Mouse (Mus musculus) limb, embryonic 13.5 days (tissue): Measurements from ENCODE around the gene Scmh1. TPM values are rescaled to one million over a fixed set of nuclear protein-coding genes. Genes with fewer than 3 reads are reported as not detected.

ENCODE experiments used
- ATAC-seq: fragments of 200-750 bp; cut with Nextera tagmentation; 2 replicates; pipeline ENCODE4 v1.8.0; 2017; ENCODE audit warnings: low read depth, moderate number of reproducible peaks, moderate TSS enrichment; ENCODE audit not compliant: low FRiP score
- H3K27ac ChIP-seq: fragments of 300-500 bp; sonication (generic); 2 replicates; pipeline ENCODE4 v1.5.1; 2015; ENCODE audit warnings: inconsistent platforms, mild to moderate bottlenecking, moderate library complexity
- H3K27me3 ChIP-seq: fragments of 300-500 bp; sonication (generic); 2 replicates; pipeline ENCODE4 v1.6.1; 2015; ENCODE audit warnings: mild to moderate bottlenecking, inconsistent platforms
- H3K36me3 ChIP-seq: fragments of 300-500 bp; sonication (generic); 2 replicates; pipeline ENCODE4 v1.6.1; 2015; ENCODE audit warnings: inconsistent platforms, mild to moderate bottlenecking, moderate library complexity
- H3K4me1 ChIP-seq: fragments of 300-500 bp; sonication (generic); 2 replicates; pipeline ENCODE4 v1.6.1; 2015; ENCODE audit warnings: inconsistent platforms
- H3K4me2 ChIP-seq: fragments of 300-500 bp; sonication (generic); replicated peaks from 2 replicates; pipeline ENCODE4 v1.6.1; 2015; ENCODE audit warnings: inconsistent platforms, mild to moderate bottlenecking, moderate library complexity
- H3K4me3 ChIP-seq: fragments of 300-500 bp; sonication (generic); 2 replicates; pipeline ENCODE4 v1.5.1; 2015; ENCODE audit warnings: moderate library complexity, mild to moderate bottlenecking, inconsistent platforms
- H3K9ac ChIP-seq: fragments of 300-500 bp; sonication (generic); 2 replicates; pipeline ENCODE4 v1.6.1; 2015; ENCODE audit warnings: mild to moderate bottlenecking, inconsistent platforms
- H3K9me3 ChIP-seq: fragments of 300-500 bp; sonication (generic); 2 replicates; pipeline ENCODE4 v1.6.1; 2016; ENCODE audit warnings: inconsistent platforms
- WGBS: fragments of 180-500 bp; shearing (Covaris S2); methylation state at CpG from one replicate; pipeline ENCODE4 v1.1.7; 2015; 5-methylcytosine and 5-hydroxymethylcytosine counted together
- polyA plus RNA-seq: library from polyadenylated mRNA; unstranded; fragments of >200 nt; fragmentation: Nextera tagmentation; extraction: Ambion mirVana; gene quantifications from 2 replicates; pipeline ENCODE4 v1.2.1, GENCODE M21; 2015

Gene Scmh1
- polyA plus RNA-seq, 1 experiment from 2014 or later = 47.1 TPM

DNA sequence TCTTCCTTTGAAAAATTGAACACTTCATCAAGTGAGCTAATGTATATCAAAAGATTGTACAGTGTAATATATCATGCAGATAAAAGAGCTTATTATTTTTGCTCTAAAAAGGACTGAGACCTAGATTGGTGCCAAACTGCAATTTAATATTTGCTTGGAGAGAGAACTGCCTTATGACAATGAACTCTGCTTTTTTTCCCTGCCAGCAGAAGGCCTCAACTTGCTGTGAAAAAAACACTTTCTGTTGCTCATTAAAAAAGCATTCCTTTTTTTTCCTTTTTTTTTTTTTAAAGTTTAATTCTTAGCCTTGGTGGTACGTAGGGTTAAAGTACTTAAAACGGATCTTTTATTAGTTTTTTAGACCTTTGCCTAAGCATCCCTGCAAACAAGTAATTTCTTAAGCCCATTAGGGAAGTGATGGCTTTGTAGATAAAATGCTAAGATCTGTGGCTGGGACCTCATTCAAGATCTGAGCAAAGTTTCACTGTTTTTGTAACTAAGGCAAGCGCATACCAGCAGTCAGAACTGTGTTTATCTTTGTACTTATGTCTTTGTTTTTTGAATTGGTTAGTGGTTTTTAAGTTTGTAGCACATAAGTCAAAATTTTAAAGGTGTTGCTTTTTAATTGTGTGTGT lies 1.7 kb downstream of the Scmh1 start:
- Histone ChIP-seq H3K4me3 (peak overlapping the region; percentile 96), H3K27ac (no peak overlapping the region), H3K9ac (peak overlapping the region; percentile 99), H3K4me2 (peak overlapping the region; percentile 70), H3K27me3 (peaks cover 11% of the 10 kb centered on the region), H3K4me1 (peaks cover 18% of the 10 kb centered on the region; the same call in 1 of the 2 replicates), H3K9me3 (no peaks in the 10 kb centered on the region), H3K36me3 (no peaks in the 10 kb centered on the region)
- 38% methylated on average over 3 of the region's 3 CpGs for WGBS
- no peak for ATAC-seq

DNA sequence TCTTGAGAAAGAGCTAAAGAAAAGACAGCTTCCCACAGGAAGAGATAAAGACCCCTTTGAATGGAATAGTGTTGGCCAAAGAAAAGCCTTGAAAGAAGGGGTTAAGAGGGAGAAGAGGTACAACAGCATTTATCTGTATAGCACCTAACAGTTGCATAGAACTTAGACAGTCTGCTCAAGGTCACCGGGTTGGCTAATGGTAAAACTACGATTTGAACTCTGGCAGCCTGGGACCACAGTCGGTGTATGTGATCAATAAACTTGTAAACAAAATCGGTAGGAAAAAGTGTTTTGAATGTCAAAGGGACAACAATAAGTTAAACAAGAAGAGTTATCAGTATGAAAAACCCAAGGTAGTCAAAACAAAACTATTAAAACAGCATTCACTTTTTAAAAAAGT lies 13.0 kb downstream of the Scmh1 start:
- Histone ChIP-seq H3K4me2 (no peak overlapping the region), H3K4me3 (no peak overlapping the region), H3K4me1 (peaks cover 17% of the 10 kb centered on the region), H3K27ac (no peak overlapping the region), H3K27me3 (no peaks in the 10 kb centered on the region), H3K36me3 (0 out of 2 replicates have a peak, but pooled peaks cover 4% of the 10 kb centered on the region), H3K9me3 (no peaks in the 10 kb centered on the region), H3K9ac (no peak overlapping the region)
- ATAC-seq = no peak
- WGBS = 88% methylated on average over 4 of the region's 4 CpGs

DNA sequence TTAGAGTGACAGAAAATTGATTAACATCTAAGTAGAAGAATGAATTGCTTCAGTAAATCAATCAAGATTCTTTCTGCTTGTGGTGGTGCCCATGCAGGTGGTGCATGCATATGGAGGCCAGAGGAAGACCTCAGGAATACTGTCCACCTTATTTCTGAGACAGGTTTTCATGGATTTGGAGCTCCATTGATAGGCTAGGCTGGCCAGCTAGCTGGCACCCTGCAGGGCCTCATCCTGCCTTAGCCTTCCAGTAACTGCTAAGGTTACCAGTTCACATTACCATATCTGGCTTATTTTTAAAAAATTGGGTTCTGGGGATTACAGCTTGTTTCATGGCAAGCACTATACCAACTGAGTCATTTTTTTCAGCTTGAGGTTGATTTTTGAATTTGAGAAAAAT lies 15.1 kb downstream of the Scmh1 start:
- no peaks in the 10 kb centered on the region for H3K27me3 ChIP-seq
- no peak overlapping the region for H3K27ac ChIP-seq
- no peaks in the 10 kb centered on the region for H3K9me3 ChIP-seq
- no peak for ATAC-seq
- peaks cover 17% of the 10 kb centered on the region for H3K4me1 ChIP-seq
- H3K4me3 ChIP-seq = no peak overlapping the region
- no peak overlapping the region for H3K4me2 ChIP-seq
- H3K36me3 ChIP-seq = 0 out of 2 replicates have a peak, but pooled peaks cover under 1% of the 10 kb centered on the region
- H3K9ac ChIP-seq = no peak overlapping the region

DNA sequence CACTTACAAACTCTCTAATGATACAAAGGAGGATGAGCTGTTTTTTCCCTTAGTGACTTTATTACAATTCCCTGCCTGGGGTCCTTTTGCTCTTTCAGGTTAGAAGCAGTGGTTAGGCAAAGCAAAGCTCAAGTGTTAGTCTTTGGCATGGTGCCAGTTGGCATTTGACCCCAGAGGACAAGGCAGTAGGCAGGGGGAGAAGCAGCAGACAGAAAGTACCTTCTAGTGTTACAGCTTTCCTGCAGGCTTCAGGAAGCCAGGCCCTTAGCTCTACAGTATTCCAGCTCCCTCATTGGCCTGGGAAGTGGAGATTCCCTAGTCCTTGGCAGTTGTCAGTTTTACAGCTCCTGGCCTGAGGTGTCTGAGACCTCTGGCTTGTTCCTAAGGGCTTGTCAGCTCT lies 15.6 kb downstream of the Scmh1 start:
- 0 out of 2 replicates have a peak, but pooled peaks have one; percentile 15 for ATAC-seq
- Histone ChIP-seq H3K36me3 (no peaks in the 10 kb centered on the region), H3K9ac (no peak overlapping the region), H3K4me1 (peaks cover 17% of the 10 kb centered on the region), H3K27ac (0 out of 2 replicates have a peak overlapping the region, but pooled peaks have one; percentile 15), H3K4me3 (no peak overlapping the region), H3K9me3 (no peaks in the 10 kb centered on the region), H3K27me3 (no peaks in the 10 kb centered on the region), H3K4me2 (no peak overlapping the region)

DNA sequence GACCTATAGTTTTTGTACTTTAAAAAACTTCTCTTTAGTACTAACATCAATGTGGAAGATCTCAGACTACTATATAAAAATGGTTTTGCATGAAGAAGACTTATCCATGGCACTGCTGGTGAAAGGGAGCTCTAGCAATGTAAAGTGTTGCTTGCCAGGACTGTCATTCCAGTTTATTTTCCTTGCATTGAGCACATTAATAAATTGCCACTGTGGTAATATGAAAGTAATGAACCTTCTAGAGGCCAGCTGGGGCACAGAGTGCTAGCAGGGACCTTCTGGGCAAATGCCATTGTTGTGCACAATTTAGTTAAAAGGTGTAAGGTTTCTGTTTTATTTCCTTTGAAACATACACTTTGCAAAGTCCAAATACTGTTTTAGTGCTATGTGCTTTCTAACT lies 25.5 kb downstream of the Scmh1 start:
- Histone ChIP-seq H3K4me2 (no peak overlapping the region), H3K9ac (no peak overlapping the region), H3K36me3 (no peaks in the 10 kb centered on the region), H3K9me3 (no peaks in the 10 kb centered on the region), H3K27ac (no peak overlapping the region), H3K27me3 (no peaks in the 10 kb centered on the region), H3K4me1 (peaks cover 8% of the 10 kb centered on the region), H3K4me3 (no peak overlapping the region)
- ATAC-seq = no peak

DNA sequence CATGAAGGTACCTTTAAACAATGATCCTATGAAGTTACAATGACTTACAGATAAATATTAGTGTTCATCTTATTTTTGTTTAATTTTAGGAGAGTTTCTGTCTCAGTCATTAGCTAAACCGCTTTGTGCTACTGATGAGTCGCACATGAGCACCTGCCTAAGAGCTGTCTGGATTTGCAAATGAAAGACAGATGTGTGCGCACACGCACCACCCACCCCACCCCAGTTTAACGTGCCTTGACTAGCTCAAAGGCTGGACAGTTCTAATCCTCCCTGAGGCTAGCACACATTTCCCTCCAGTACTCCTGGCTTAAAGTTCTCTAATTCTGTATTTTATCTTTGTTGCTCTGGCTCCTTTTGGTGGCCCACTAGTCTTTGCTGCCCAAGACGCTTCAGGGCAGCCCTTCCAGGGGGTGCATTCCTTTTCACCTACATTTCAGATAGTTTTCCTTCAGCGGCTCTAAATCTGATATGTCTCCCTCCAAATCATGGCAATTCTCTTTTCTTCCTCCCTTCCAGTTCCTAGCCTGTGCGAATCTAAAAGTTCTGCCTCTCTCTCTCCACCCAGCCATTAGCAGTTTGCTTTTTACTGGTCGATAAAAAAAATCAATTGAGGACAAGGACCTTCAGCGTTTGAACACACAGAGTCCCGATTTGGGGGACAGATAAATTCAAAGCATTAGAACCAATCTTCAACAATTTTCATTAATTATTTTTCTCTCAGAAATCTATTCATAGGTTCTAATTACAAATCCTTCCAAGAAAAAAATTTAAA lies 27.7 kb downstream of the Scmh1 start:
- WGBS = 41% methylated on average over 11 of the region's 11 CpGs
- no peak overlapping the region for H3K4me3 ChIP-seq
- H3K4me1 ChIP-seq = peaks cover 8% of the 10 kb centered on the region
- H3K36me3 ChIP-seq = no peaks in the 10 kb centered on the region
- H3K27ac ChIP-seq = no peak overlapping the region
- H3K9ac ChIP-seq = no peak overlapping the region
- no peak overlapping the region for H3K4me2 ChIP-seq
- no peak for ATAC-seq
- no peaks in the 10 kb centered on the region for H3K27me3 ChIP-seq
- H3K9me3 ChIP-seq = no peaks in the 10 kb centered on the region

DNA sequence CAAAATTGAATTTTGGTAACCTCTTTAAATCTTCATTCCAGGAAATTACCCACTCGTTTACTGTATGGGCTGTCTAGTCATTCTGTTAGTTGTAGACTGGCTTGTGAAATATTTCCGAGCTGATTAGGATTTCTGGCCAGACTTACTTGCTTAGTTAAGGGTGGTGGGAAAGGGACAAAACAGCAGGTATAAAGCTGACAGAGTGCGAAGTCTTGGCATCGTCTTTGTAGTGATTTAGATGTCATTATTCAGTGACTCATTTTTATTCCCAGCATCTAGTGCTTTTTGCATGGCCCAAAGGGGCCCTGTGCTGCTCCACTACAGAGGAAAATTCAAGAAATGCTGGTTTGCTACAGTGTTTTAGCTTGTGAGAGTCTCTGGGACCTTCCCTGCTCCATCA lies 56.7 kb downstream of the Scmh1 start:
- no peaks in the 10 kb centered on the region for H3K4me1 ChIP-seq
- no peak overlapping the region for H3K27ac ChIP-seq
- H3K9me3 ChIP-seq = no peaks in the 10 kb centered on the region
- H3K27me3 ChIP-seq = no peaks in the 10 kb centered on the region
- no peak overlapping the region for H3K4me3 ChIP-seq
- peaks cover 6% of the 10 kb centered on the region; the same call in 1 of the 2 replicates for H3K36me3 ChIP-seq
- WGBS = 79% methylated on average over 4 of the region's 4 CpGs
- H3K9ac ChIP-seq = no peak overlapping the region
- no peak for ATAC-seq
- H3K4me2 ChIP-seq = no peak overlapping the region

DNA sequence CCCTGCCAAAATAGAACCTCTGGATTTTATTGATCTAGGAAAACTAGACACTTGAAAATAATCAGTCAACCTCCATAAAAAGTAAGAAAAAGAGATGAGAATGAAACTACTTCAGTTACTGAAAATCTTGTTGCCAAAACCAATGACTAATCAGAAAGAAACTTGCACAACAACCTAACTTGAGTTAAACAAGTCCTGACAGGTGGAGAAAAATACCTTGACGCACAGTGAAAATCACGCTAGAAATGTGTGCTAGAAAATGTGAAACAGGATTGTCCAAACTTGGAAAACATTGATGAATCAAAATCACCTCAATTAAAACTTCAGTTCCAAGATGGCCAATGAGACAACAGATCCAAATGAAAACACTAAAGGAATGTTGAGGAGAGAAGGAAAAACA lies 67.9 kb downstream of the Scmh1 start:
- Histone ChIP-seq H3K9ac (no peak overlapping the region), H3K27ac (no peak overlapping the region), H3K4me3 (no peak overlapping the region), H3K4me2 (no peak overlapping the region), H3K36me3 (peaks cover 55% of the 10 kb centered on the region), H3K4me1 (no peaks in the 10 kb centered on the region), H3K9me3 (no peaks in the 10 kb centered on the region), H3K27me3 (no peaks in the 10 kb centered on the region)
- WGBS = 90% methylated on average over 2 of the region's 2 CpGs
- ATAC-seq = no peak

DNA sequence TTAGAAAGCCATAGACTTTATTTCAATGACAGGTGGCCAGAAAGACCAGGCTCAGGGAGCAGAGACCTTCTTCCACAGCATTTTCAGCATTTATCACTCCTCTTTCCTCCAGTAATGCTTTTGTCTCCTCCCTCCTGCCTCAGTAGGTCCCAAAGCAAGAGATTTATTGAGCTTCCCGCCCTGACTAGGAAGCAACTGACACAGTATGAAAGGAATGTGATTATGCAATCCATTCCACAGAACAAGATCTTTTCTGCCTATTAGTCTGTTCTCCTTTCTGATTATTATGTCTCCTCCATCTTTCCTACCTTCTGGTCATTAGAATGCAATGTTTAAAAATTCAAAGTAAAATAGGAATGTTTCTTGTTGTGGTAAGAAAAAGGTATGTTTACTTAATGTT lies 82.6 kb downstream of the Scmh1 start:
- Histone ChIP-seq H3K4me1 (no peaks in the 10 kb centered on the region), H3K36me3 (peaks cover 44% of the 10 kb centered on the region), H3K9ac (no peak overlapping the region), H3K4me3 (no peak overlapping the region), H3K27ac (no peak overlapping the region), H3K9me3 (no peaks in the 10 kb centered on the region), H3K27me3 (no peaks in the 10 kb centered on the region), H3K4me2 (no peak overlapping the region)
- no peak for ATAC-seq
- WGBS = 42% methylated on average over 1 of the region's 1 CpGs

DNA sequence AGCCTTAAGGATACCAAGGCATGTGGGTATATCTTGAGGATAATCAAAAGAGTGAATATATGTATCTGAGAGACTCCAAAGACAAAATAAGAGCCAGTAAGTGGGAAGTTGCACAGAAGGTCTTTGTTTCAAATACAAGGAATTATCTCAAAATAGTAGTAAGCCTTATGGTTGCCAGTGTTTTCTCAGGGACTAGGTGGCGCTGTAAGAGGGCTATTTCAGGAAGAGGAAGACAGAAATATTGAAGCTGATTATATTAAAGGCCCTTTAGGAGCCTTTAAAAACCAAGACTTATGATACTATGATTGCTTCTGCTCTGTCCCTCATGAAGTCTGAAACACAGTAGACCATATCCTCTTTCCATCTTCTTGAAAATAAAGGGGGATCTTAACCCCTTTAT lies 101.9 kb downstream of the Scmh1 start:
- Histone ChIP-seq H3K4me3 (no peak overlapping the region), H3K36me3 (peaks cover 62% of the 10 kb centered on the region), H3K9me3 (0 out of 2 replicates have a peak, but pooled peaks cover 4% of the 10 kb centered on the region), H3K4me2 (no peak overlapping the region), H3K9ac (no peak overlapping the region), H3K27me3 (no peaks in the 10 kb centered on the region), H3K27ac (no peak overlapping the region), H3K4me1 (no peaks in the 10 kb centered on the region)
- WGBS = 85% methylated on average over 1 of the region's 1 CpGs
- ATAC-seq = no peak

DNA sequence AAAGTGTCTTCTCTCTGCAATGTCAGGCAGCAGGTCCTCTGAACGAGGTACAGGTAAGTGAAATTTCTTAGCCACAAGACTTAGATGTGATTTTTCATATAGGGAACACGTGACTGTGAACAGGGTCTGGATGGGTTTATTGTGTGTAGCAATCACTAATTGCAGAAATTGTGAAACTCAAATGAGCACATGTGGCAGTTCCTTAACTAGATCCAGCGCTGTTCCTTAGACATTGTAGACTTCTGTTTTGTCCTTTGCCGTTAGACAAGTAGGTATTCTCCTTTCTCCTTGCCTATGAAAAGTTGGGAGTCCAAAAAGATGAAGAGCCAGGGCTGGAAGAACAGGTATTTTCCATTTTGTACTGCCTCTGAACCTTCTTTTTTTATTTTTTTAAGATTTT lies 106.1 kb downstream of the Scmh1 start:
- WGBS = 90% methylated on average over 4 of the region's 4 CpGs
- H3K4me3 ChIP-seq = no peak overlapping the region
- 0 out of 2 replicates have a peak, but pooled peaks cover 4% of the 10 kb centered on the region for H3K9me3 ChIP-seq
- H3K27ac ChIP-seq = no peak overlapping the region
- no peak overlapping the region for H3K9ac ChIP-seq
- no peaks in the 10 kb centered on the region for H3K4me1 ChIP-seq
- no peak for ATAC-seq
- H3K4me2 ChIP-seq = no peak overlapping the region
- peaks cover 69% of the 10 kb centered on the region for H3K36me3 ChIP-seq
- no peaks in the 10 kb centered on the region for H3K27me3 ChIP-seq

DNA sequence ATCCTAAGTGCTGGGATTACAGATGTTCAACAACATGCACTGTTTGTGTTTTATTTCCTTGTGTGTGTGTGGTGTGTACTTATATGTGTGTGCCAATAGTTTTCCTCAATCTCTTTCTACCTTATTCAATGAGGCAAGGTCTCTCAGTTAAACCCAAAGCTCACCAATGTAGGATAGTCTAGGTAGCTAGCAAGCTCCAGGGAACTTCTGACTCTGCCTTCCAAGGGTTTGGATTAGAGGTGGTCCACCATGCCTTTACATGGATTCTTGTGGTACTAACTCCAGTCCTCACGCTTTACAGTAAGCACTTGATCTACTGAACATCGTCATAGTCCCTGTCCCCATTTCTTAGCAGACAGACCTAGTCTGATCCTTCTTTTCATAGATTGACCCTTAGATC lies 109.3 kb downstream of the Scmh1 start:
- ATAC-seq = no peak
- H3K36me3 ChIP-seq = peaks cover 68% of the 10 kb centered on the region

More for the DNA sequence above, 109.3 kb downstream of the Scmh1 start:
- no peaks in the 10 kb centered on the region for H3K4me1 ChIP-seq
- H3K4me3 ChIP-seq = no peak overlapping the region
- H3K4me2 ChIP-seq = no peak overlapping the region
- H3K27me3 ChIP-seq = no peaks in the 10 kb centered on the region
- WGBS = 95% methylated on average over 2 of the region's 2 CpGs
- H3K9ac ChIP-seq = no peak overlapping the region
- H3K9me3 ChIP-seq = 0 out of 2 replicates have a peak, but pooled peaks cover 2% of the 10 kb centered on the region
- H3K27ac ChIP-seq = no peak overlapping the region
